Mouse (Mus musculus) MEL (cell line): ENCODE results near the gene Gm48551. TPM values are rescaled to one million over a fixed set of nuclear protein-coding genes. Genes with fewer than 3 reads are reported as not detected.

Source experiments
- DNase-seq: peaks from one replicate; pipeline ENCODE4 v3.0.0; 2011; ENCODE audit warnings: low read depth, low spot score
- H3K27ac ChIP-seq: 2 replicates; pipeline ENCODE4 v1.5.1; 2012; ENCODE audit warnings: low read depth, mild to moderate bottlenecking, control low read depth, low read length, moderate library complexity; ENCODE audit not compliant: control insufficient read depth
- H3K27me3 ChIP-seq, 2 experiments: fragments of 150-350 bp in 1 of 2; sonication (generic) in 1 of 2; 2 replicates each; pipeline ENCODE4 v1.6.1; 2012; ENCODE audit warnings: low read length in 2 of 2, mild to moderate bottlenecking in 2 of 2, improper control_type of control experiment in 1 of 2, moderate library complexity in 1 of 2; ENCODE audit not compliant: insufficient read depth in 2 of 2, control insufficient read depth in 1 of 2
- H3K36me3 ChIP-seq, 2 experiments: 2 replicates each; pipeline ENCODE4 v1.6.1; 2012 to 2014; ENCODE audit warnings: low read length in 2 of 2, improper control_type of control experiment in 1 of 2, inconsistent platforms in 1 of 2, mild to moderate bottlenecking in 1 of 2; ENCODE audit not compliant: insufficient read depth in 2 of 2, control insufficient read depth in 1 of 2
- H3K4me1 ChIP-seq, 2 experiments: fragments of 150-350 bp in 1 of 2; sonication (generic) in 1 of 2; 2 replicates each; pipeline ENCODE4 v1.6.1; 2012; ENCODE audit warnings: low read length in 2 of 2, improper control_type of control experiment in 1 of 2, mild to moderate bottlenecking in 1 of 2; ENCODE audit not compliant: insufficient read depth in 2 of 2, control insufficient read depth in 1 of 2
- H3K4me3 ChIP-seq, 2 experiments: fragments of 150-350 bp in 1 of 2; sonication (generic) in 1 of 2; 2 replicates each; pipeline ENCODE4 v1.5.1; 2012; ENCODE audit warnings: low read depth in 2 of 2, low read length in 2 of 2, mild to moderate bottlenecking in 2 of 2, moderate library complexity in 2 of 2, control low read depth in 1 of 2, improper control_type of control experiment in 1 of 2; ENCODE audit not compliant: control insufficient read depth in 1 of 2, insufficient read depth in 1 of 2
- H3K79me2 ChIP-seq: 2 replicates; pipeline ENCODE4 v1.6.1; 2012; ENCODE audit warnings: mild to moderate bottlenecking, low read length, moderate library complexity; ENCODE audit not compliant: control insufficient read depth, poor library complexity, insufficient read depth
- H3K9ac ChIP-seq: 2 replicates; pipeline ENCODE4 v1.6.1; 2012; ENCODE audit warnings: low read depth, mild to moderate bottlenecking, control low read depth, low read length, moderate library complexity; ENCODE audit not compliant: control insufficient read depth, poor library complexity, severe bottlenecking
- H3K9me3 ChIP-seq: fragments of 150-350 bp; sonication (generic); replicated peaks from 2 replicates; pipeline ENCODE4 v1.6.1; 2012; ENCODE audit warnings: mild to moderate bottlenecking, low read length, improper control_type of control experiment, moderate library complexity; ENCODE audit not compliant: insufficient read depth
- CTCF ChIP-seq, 3 experiments: IDR thresholded peaks in 2 of 3; conservative IDR thresholded peaks in 1 of 3; 2 replicates each; pipeline ENCODE4 v1.5.1; 2011 to 2012; ENCODE audit warnings: low read length in 3 of 3, low read depth in 2 of 3, mild to moderate bottlenecking in 2 of 3, improper control_type of control experiment in 1 of 3, inconsistent platforms in 1 of 3, mixed read lengths in 1 of 3, moderate library complexity in 1 of 3; ENCODE audit not compliant: control insufficient read depth in 1 of 3, insufficient read depth in 1 of 3, poor library complexity in 1 of 3, severe bottlenecking in 1 of 3
- ELF1 ChIP-seq: IDR thresholded peaks from 2 replicates; pipeline ENCODE4 v1.6.1; 2014; ENCODE audit warnings: low read depth, mild to moderate bottlenecking, inconsistent platforms, low read length, improper control_type of control experiment, moderate library complexity
- EP300 ChIP-seq, 2 experiments: IDR thresholded peaks; 2 replicates each; pipeline ENCODE4 v1.6.1; 2011; ENCODE audit warnings: improper control_type of control experiment in 2 of 2, low read length in 2 of 2, low read depth in 1 of 2, mild to moderate bottlenecking in 1 of 2
- ETS1 ChIP-seq: IDR thresholded peaks from 2 replicates; pipeline ENCODE4 v1.6.1; 2012; ENCODE audit warnings: low read depth, mild to moderate bottlenecking, inconsistent platforms, low read length, improper control_type of control experiment, moderate library complexity
- GABPA ChIP-seq: IDR thresholded peaks from 2 replicates; pipeline ENCODE4 v1.6.1; 2012; ENCODE audit warnings: low read depth, mild to moderate bottlenecking, inconsistent platforms, low read length, improper control_type of control experiment, moderate library complexity
- GATA1 ChIP-seq: IDR thresholded peaks from 2 replicates; pipeline ENCODE4 v1.6.1; 2011; ENCODE audit warnings: low read depth, low read length, improper control_type of control experiment
- JUND ChIP-seq: IDR thresholded peaks from 2 replicates; pipeline ENCODE4 v1.6.1; 2011; ENCODE audit warnings: low read depth, mild to moderate bottlenecking, improper control_type of control experiment, low read length
- KAT2A ChIP-seq: conservative IDR thresholded peaks from 2 replicates; pipeline ENCODE4 v1.6.1; 2012; ENCODE audit warnings: low read depth, low read length, improper control_type of control experiment, inconsistent platforms
- MAZ ChIP-seq: IDR thresholded peaks from 2 replicates; pipeline ENCODE4 v1.6.1; 2012; ENCODE audit warnings: low read depth, mild to moderate bottlenecking, inconsistent platforms, low read length, improper control_type of control experiment
- MEF2A ChIP-seq: IDR thresholded peaks from 2 replicates; pipeline ENCODE4 v1.6.1; 2014; ENCODE audit warnings: low read depth, mild to moderate bottlenecking, inconsistent platforms, low read length, improper control_type of control experiment; ENCODE audit not compliant: poor library complexity, insufficient replicate concordance, severe bottlenecking; ENCODE audit errors: extremely low read depth
- MYB ChIP-seq: IDR thresholded peaks from 2 replicates; pipeline ENCODE4 v1.6.1; 2011; ENCODE audit warnings: mild to moderate bottlenecking, low read depth, low read length, improper control_type of control experiment
- MYC ChIP-seq: IDR thresholded peaks from 2 replicates; pipeline ENCODE4 v1.6.1; 2011; ENCODE audit warnings: low read depth, mild to moderate bottlenecking, low read length, improper control_type of control experiment, moderate library complexity
- RCOR1 ChIP-seq: IDR thresholded peaks from 2 replicates; pipeline ENCODE4 v1.6.1; 2012; ENCODE audit warnings: low read depth, mild to moderate bottlenecking, inconsistent platforms, low read length, improper control_type of control experiment
- SIN3A ChIP-seq: IDR thresholded peaks from 2 replicates; pipeline ENCODE4 v1.6.1; 2012; ENCODE audit warnings: low read length, improper control_type of control experiment, inconsistent platforms
- SMC3 ChIP-seq: IDR thresholded peaks from 2 replicates; pipeline ENCODE4 v1.6.1; 2011; ENCODE audit warnings: low read depth, low read length, improper control_type of control experiment
- TBP ChIP-seq: IDR thresholded peaks from 2 replicates; pipeline ENCODE4 v1.8.0; 2011; ENCODE audit warnings: low read depth, low read length, improper control_type of control experiment
- TCF12 ChIP-seq: IDR thresholded peaks from 2 replicates; pipeline ENCODE4 v1.6.1; 2014; ENCODE audit warnings: low read depth, mild to moderate bottlenecking, inconsistent platforms, low read length, improper control_type of control experiment, moderate library complexity
- UBTF ChIP-seq: IDR thresholded peaks from 2 replicates; pipeline ENCODE4 v1.6.1; 2012; ENCODE audit warnings: low read depth, mild to moderate bottlenecking, inconsistent platforms, low read length, improper control_type of control experiment, moderate library complexity, borderline replicate concordance; ENCODE audit not compliant: insufficient read depth
- USF2 ChIP-seq, 2 experiments: IDR thresholded peaks; 2 replicates each; pipeline ENCODE4 v1.6.1; 2011 to 2012; ENCODE audit warnings: improper control_type of control experiment in 2 of 2, low read length in 2 of 2, borderline replicate concordance in 1 of 2, inconsistent platforms in 1 of 2, low read depth in 1 of 2, mild to moderate bottlenecking in 1 of 2; ENCODE audit not compliant: insufficient read depth in 1 of 2
- ZC3H11A ChIP-seq: IDR thresholded peaks from 2 replicates; pipeline ENCODE4 v1.6.1; 2012; ENCODE audit warnings: low read depth, mild to moderate bottlenecking, inconsistent platforms, low read length, improper control_type of control experiment
- polyA plus RNA-seq, 2 experiments: library from polyadenylated mRNA; stranded (reverse) in 1 of 2; unstranded in 1 of 2; fragments of >175 nt in 1 of 2; fragments of >200 nt in 1 of 2; gene quantifications; 2 replicates each; pipeline versions ENCODE4 v1.2.1 to v1.2.4; 2012; ENCODE audit warnings: low replicate concordance in 2 of 2, low read depth in 1 of 2; ENCODE audit not compliant: insufficient read length in 2 of 2, insufficient read depth in 1 of 2, missing spikeins in 1 of 2
- total RNA-seq: library from RNA; depleted of rRNA; stranded (reverse); fragments of 300-350 nt; gene quantifications from 2 replicates; pipeline ENCODE4 v1.2.3, GENCODE M21; 2012

The Gm48551 gene
- total and polyA plus RNA-seq, 3 experiments = 0.62 to 2.6 TPM; not detected in 1

DNA sequence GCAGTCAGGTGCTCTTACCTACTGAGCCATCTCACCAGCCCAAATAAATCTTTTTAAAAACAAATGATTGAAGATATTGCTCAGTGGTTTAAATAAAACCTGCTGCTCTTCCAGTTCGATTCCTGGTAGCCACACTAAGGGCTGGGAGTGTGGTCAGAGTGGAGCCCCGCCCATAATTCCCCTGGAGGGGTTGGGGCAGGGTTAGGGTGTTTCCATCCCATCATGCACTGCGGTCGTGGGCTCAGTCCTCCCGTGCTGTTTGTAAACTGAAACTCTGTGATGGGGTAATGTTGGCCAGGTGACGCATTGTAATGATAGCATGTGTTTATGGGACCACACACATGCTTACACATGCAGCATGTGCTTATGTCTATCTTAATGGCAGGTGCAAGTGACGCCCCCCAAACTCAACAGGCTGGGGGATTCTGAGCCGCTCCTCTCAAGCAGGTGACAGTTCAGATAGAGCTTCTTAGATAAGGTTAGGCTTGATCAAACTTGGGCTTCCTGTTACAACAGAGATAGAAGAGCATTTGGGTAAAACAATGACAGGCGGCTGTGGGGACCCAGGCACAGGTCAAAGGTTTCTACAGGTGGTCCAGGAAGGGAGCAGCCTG lies 32.5 kb upstream of the Gm48551 start (continued):
- TF ChIP-seq USF2 (IDR thresholded peaks at IDR 0.05; ENCODE audit: borderline replicate concordance in 1 of 2, insufficient read depth in 1 of 2, low read depth in 1 of 2, low read length in 2 of 2) = no peak
- TF ChIP-seq SMC3 = no peak
- no peak for TF ChIP-seq UBTF
- TF ChIP-seq EP300 (IDR thresholded peaks at IDR 0.05; ENCODE audit: low read depth in 1 of 2, low read length in 2 of 2) = peak; percentile 76 to 82
- TF ChIP-seq TBP = peak; percentile 94
- TF ChIP-seq ELF1 = 0 out of 2 replicates have a peak, but pooled peaks have one; percentile 25
- TF ChIP-seq RCOR1 = peak; percentile 16; the same call in 1 of the 2 replicates

DNA sequence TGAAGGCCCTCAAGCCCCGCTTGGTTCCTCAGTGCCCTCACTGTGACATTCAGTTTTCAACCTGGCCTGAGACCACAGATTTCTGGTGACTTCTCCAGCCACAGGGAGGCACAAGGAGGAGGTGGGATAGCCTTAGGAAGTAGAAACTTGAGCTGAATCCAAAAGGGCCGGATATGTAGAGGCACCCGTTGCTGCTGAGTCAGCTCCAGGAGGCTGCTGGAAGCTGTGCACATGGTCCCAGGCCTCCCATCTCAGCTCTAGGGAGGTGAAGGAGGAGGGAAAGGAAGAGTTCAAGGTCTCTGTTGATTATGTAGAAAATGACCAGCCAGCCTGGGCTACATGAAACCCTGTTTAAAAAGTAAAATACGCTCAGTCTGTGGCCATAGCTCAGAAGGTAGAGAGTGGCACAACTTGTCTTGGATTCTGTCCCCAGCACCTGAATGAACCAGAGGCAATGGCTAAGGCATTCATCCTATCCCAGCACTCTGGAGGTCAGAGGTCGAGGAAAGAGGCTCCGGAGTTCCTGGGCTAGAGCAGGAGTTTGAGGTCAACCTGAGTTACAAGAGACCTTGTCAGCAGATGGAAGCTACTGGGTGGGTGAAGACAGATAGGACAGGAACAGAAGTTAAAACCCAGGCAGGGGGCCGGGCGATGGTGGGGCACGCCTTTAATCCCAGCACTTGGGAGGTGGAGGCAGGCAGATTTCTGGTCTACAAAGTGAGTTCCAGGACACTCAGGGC lies 29.4 kb upstream of the Gm48551 start:
- Histone ChIP-seq H3K4me1 (peaks cover 3 to 33% of the 10 kb centered on the region in 2 experiments; a peak in 3 of 4 replicates), H3K27me3 (no peaks in the 10 kb centered on the region), H3K79me2 (peaks cover 28% of the 10 kb centered on the region), H3K9ac (no peak overlapping the region), H3K27ac (no peak overlapping the region)
- TF ChIP-seq ELF1 = no peak
- no peak for TF ChIP-seq SIN3A
- no peak for TF ChIP-seq MYB
- TF ChIP-seq MEF2A = no peak
- TF ChIP-seq JUND = no peak
- no peak for TF ChIP-seq GABPA
- no peak for TF ChIP-seq KAT2A
- TF ChIP-seq MYC = no peak
- TF ChIP-seq SMC3 = no peak
- TF ChIP-seq CTCF (IDR thresholded peaks at IDR 0.05 in 2 of 3, conservative IDR thresholded peaks at IDR 0.05 in 1 of 3; ENCODE audit: control insufficient read depth in 1 of 3, insufficient read depth in 1 of 3, low read depth in 2 of 3, low read length in 3 of 3, poor library complexity in 1 of 3, severe bottlenecking in 1 of 3) = no peak
- TF ChIP-seq, all 39 proteins: peak for 0
- DNase-seq = no peak
- H3K4me3 ChIP-seq = no peak overlapping the region
- H3K36me3 ChIP-seq = peaks cover 0 to 24% of the 10 kb centered on the region in 2 experiments; a peak in 2 of 4 replicates
- no peaks in the 10 kb centered on the region for H3K9me3 ChIP-seq

DNA sequence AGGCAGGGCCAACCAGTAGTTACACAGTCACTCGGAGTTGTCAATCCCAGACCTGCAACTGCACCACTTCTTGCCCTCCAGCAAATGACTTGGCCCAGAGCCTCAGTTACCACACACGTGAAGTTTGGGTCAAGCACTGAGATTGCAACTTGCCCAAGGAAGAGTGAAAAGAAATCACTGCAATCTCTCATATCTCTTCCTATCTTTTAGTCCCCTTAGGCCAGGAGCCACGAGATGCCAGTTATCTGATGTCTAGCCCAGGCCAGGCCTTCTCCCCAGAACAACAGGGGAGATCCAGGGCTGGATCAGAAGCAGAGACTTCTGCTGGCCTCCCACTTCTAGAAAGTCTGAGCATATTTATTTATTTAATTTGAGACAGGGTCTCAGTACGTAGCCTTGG lies 28.7 kb upstream of the Gm48551 start:
- DNase-seq = no peak
- TF ChIP-seq ETS1 = no peak
- TF ChIP-seq MYB = no peak
- TF ChIP-seq GABPA = no peak
- no peak for TF ChIP-seq TCF12
- no peak for TF ChIP-seq ZC3H11A
- peak; percentile 75 for TF ChIP-seq RCOR1
- peak; percentile 51; the same call in 1 of the 2 replicates for TF ChIP-seq GATA1
- TF ChIP-seq MAZ = no peak
- no peaks in the 10 kb centered on the region for H3K27me3 ChIP-seq
- peaks cover 3 to 33% of the 10 kb centered on the region in 2 experiments; a peak in 3 of 4 replicates for H3K4me1 ChIP-seq
- H3K9ac ChIP-seq = no peak overlapping the region; the same call in 1 of the 2 replicates
- peak overlapping the region; percentile 96 for H3K27ac ChIP-seq
- H3K36me3 ChIP-seq = peaks cover 0 to 24% of the 10 kb centered on the region in 2 experiments; a peak in 3 of 4 replicates
- H3K4me3 ChIP-seq = no peak overlapping the region
- peaks cover 27% of the 10 kb centered on the region for H3K79me2 ChIP-seq
- H3K9me3 ChIP-seq = no peaks in the 10 kb centered on the region
